8 mouse cellular contexts compared by ENCODE assay signal in genomic region chr9:118821220-118822185, GRCm38 (mm10).
DNase-seq lines count a peak whose midpoint lies in the region; ATAC-seq lines count a peak whose summit lies in the region.

No protein-coding gene starts in this region.

- peak overlapping the region; percentile 87 for H3K27ac ChIP-seq in forebrain, embryonic 10.5 days
- H3K27ac ChIP-seq in hindbrain, embryonic 12.5 days = peak overlapping the region; percentile 49; the same call in 1 of the 2 replicates
- no peak overlapping the region for H3K27ac ChIP-seq in lung, embryonic 16.5 days (ENCODE audit: low read length)

- no peaks in the 10 kb centered on the region for H3K36me3 ChIP-seq in forebrain, embryonic 10.5 days (replicated peaks)
- H3K36me3 ChIP-seq in hindbrain, embryonic 12.5 days = no peaks in the 10 kb centered on the region
- H3K36me3 ChIP-seq in lung, embryonic 16.5 days (ENCODE audit: control insufficient read depth, insufficient read depth, low read length) = no peaks in the 10 kb centered on the region

- H3K4me3 ChIP-seq in forebrain, embryonic 10.5 days = peak overlapping the region; percentile 39
- no peak overlapping the region for H3K4me3 ChIP-seq in hindbrain, embryonic 12.5 days
- no peak overlapping the region for H3K4me3 ChIP-seq in lung, embryonic 16.5 days (ENCODE audit: low read length)

- WGBS in forebrain, embryonic 10.5 days = 42% methylated on average over 21 of the region's 21 CpGs
- 45% methylated on average over 21 of the region's 21 CpGs for WGBS in hindbrain, embryonic 12.5 days
- 47% methylated on average over 21 of the region's 21 CpGs for WGBS in lung, embryonic 16.5 days

- peak overlapping the region; percentile 38 for H3K4me2 ChIP-seq in hindbrain, embryonic 12.5 days (replicated peaks)
- peak overlapping the region; percentile 33 for H3K4me2 ChIP-seq in lung, embryonic 16.5 days (ENCODE audit: low read depth, low read length)

- DNase-seq in kidney, postnatal 10 days = peak; percentile 58
- no peak for DNase-seq in kidney, adult 8-10 months
- peak; percentile 46 for DNase-seq in forebrain, embryonic 10.5 days (ENCODE audit: extremely low spot score, low spot score)
- peak; percentile 68 for DNase-seq in retina, embryonic 14.5 days (ENCODE audit: low spot score)
- no peak for DNase-seq in testis, postnatal 14 days (ENCODE audit: low spot score)
- no peak for DNase-seq in left cerebral cortex, adult 8-10 months (ENCODE audit: low spot score in 2 of 2)

- H3K9me3 ChIP-seq in forebrain, embryonic 10.5 days = no peaks in the 10 kb centered on the region
- H3K9me3 ChIP-seq in hindbrain, embryonic 12.5 days (replicated peaks) = no peaks in the 10 kb centered on the region
- H3K9me3 ChIP-seq in lung, embryonic 16.5 days (ENCODE audit: control insufficient read depth, low read length) = no peaks in the 10 kb centered on the region

- no peaks in the 10 kb centered on the region for H3K27me3 ChIP-seq in forebrain, embryonic 10.5 days (ENCODE audit: poor library complexity, severe bottlenecking)
- no peaks in the 10 kb centered on the region for H3K27me3 ChIP-seq in hindbrain, embryonic 12.5 days
- H3K27me3 ChIP-seq in lung, embryonic 16.5 days (ENCODE audit: control insufficient read depth, insufficient read depth, low read depth, low read length) = no peaks in the 10 kb centered on the region

- peak; percentile 61 for ATAC-seq in hindbrain, embryonic 12.5 days (ENCODE audit: low FRiP score)
- ATAC-seq in lung, embryonic 16.5 days (ENCODE audit: low read depth) = peak; percentile 58; the same call in 1 of the 2 replicates

- H3K9ac ChIP-seq in hindbrain, embryonic 12.5 days = no peak overlapping the region
- H3K9ac ChIP-seq in lung, embryonic 16.5 days (ENCODE audit: low read length) = no peak overlapping the region; the same call in 1 of the 2 replicates

- peaks cover 20% of the 10 kb centered on the region for H3K4me1 ChIP-seq in forebrain, embryonic 10.5 days
- peaks cover 18% of the 10 kb centered on the region for H3K4me1 ChIP-seq in hindbrain, embryonic 12.5 days
- H3K4me1 ChIP-seq in lung, embryonic 16.5 days (replicated peaks; ENCODE audit: control insufficient read depth, insufficient read depth, low read length) = peaks cover 13% of the 10 kb centered on the region

Comparison
In these comparisons a context has a peak if more than half of its experiments do, and no peak if none do; other contexts are left out.
1. DNase-seq: peak in kidney, postnatal 10 days (single experiment), forebrain, embryonic 10.5 days (single experiment) and retina, embryonic 14.5 days (single experiment); none in kidney, adult 8-10 months (0 of 2), testis, postnatal 14 days (single experiment) and left cerebral cortex, adult 8-10 months (0 of 2).